Mouse (Mus musculus): Measurements from ENCODE around the gene Tanc1.

The Tanc1 gene

GRCm38 (mm10) chr2:59681181-59681580 lies 69.3 kb downstream of the Tanc1 start:
- no peak for DNase-seq (ENCODE audit: low spot score)

- no peak for DNase-seq (ENCODE audit: low spot score)
Measured at GRCm38 (mm10) chr2:59684864-59685605, 73.2 kb downstream of the Tanc1 start.

GRCm38 (mm10) chr2:59685606-59685950 lies 73.7 kb downstream of the Tanc1 start:
- DNase-seq (ENCODE audit: low spot score), result no peak

GRCm38 (mm10) chr2:59688261-59689104 lies 76.6 kb downstream of the Tanc1 start:
- no peak for DNase-seq (ENCODE audit: low spot score)

GRCm38 (mm10) chr2:59691112-59691511 lies 79.3 kb downstream of the Tanc1 start:
- peak; percentile 84 for DNase-seq (ENCODE audit: low spot score)

- peak; percentile 58 for DNase-seq (ENCODE audit: low spot score)
Measured at GRCm38 (mm10) chr2:59693473-59693872, 81.6 kb downstream of the Tanc1 start.

GRCm38 (mm10) chr2:59697123-59697522 lies 85.3 kb downstream of the Tanc1 start:
- peak; percentile 56 for DNase-seq (ENCODE audit: low spot score)

GRCm38 (mm10) chr2:59697722-59698634 lies 86.1 kb downstream of the Tanc1 start:
- DNase-seq (ENCODE audit: low spot score), result peak; percentile 89

- no peak for DNase-seq (ENCODE audit: low spot score)
Measured at GRCm38 (mm10) chr2:59698635-59699300, 86.9 kb downstream of the Tanc1 start.

- DNase-seq (ENCODE audit: low spot score), result no peak
Measured at GRCm38 (mm10) chr2:59699893-59700292, 88.1 kb downstream of the Tanc1 start.

GRCm38 (mm10) chr2:59705221-59705620 lies 93.4 kb downstream of the Tanc1 start:
- no peak for DNase-seq (ENCODE audit: low spot score)

GRCm38 (mm10) chr2:59706806-59707205 lies 95.0 kb downstream of the Tanc1 start:
- DNase-seq (ENCODE audit: low spot score), result no peak

- no peak for DNase-seq (ENCODE audit: low spot score)
Measured at GRCm38 (mm10) chr2:59707922-59708706, 96.3 kb downstream of the Tanc1 start.

- no peak for DNase-seq (ENCODE audit: low spot score)
Measured at GRCm38 (mm10) chr2:59710771-59711170, 98.9 kb downstream of the Tanc1 start.

GRCm38 (mm10) chr2:59711992-59712391 lies 100.2 kb downstream of the Tanc1 start:
- no peak for DNase-seq (ENCODE audit: low spot score)

- DNase-seq (ENCODE audit: low spot score), result no peak
Measured at GRCm38 (mm10) chr2:59712484-59712883, 100.6 kb downstream of the Tanc1 start.

GRCm38 (mm10) chr2:59713626-59714556 lies 102.0 kb downstream of the Tanc1 start:
- DNase-seq (ENCODE audit: low spot score), result no peak

- no peak for DNase-seq (ENCODE audit: low spot score)
Measured at GRCm38 (mm10) chr2:59714992-59715391, 103.2 kb downstream of the Tanc1 start.

- no peak for DNase-seq (ENCODE audit: low spot score)
Measured at GRCm38 (mm10) chr2:59716461-59716860, 104.6 kb downstream of the Tanc1 start.
